Mouse (Mus musculus) heart, adult 8-10 months (tissue): ENCODE measurements around the gene Strn4. TPM values are rescaled to one million over a fixed set of nuclear protein-coding genes. Genes with fewer than 3 reads are reported as not detected.

Experiments
- DNase-seq: peaks from one replicate; pipeline ENCODE4 v3.0.0; 2022; ENCODE audit warnings: low spot score
- total RNA-seq, 4 experiments: library from RNA; stranded (reverse); gene quantifications; 2 replicates each; pipeline ENCODE4 v1.2.4; 2022

Strn4 gene
- total RNA-seq, 4 experiments from 2014 or later: 47.9 to 61.2 (median 49.1) TPM

- no peak for DNase-seq
Measured at GRCm38 (mm10) chr7:16875326-16875725, 59.6 kb downstream of the Strn4 start.

GRCm38 (mm10) chr7:16876006-16876405, 60.3 kb downstream of the Strn4 start:
- DNase-seq: no peak

GRCm38 (mm10) chr7:16876608-16877007, 60.9 kb downstream of the Strn4 start:
- DNase-seq: no peak

DNA sequence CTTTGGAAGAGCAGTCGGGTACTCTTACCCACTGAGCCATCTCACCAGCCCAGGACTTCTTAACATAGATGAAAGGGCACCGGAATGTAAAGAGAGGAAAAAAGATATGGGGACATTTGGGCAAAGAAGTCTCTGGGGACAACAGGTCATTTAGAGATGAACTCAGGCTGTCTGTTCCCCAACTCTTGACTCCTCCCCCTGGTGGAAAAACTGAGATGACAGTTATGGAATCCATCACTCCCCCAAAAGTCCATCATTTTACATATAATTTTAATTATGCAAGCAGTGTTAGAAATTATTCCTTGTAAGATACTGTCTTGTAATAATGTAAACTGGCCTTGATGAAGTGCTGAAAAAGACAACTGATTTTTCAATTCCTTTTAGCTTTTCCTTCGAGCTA, 62.0 kb downstream of the Strn4 start:
- no peak for DNase-seq

DNA sequence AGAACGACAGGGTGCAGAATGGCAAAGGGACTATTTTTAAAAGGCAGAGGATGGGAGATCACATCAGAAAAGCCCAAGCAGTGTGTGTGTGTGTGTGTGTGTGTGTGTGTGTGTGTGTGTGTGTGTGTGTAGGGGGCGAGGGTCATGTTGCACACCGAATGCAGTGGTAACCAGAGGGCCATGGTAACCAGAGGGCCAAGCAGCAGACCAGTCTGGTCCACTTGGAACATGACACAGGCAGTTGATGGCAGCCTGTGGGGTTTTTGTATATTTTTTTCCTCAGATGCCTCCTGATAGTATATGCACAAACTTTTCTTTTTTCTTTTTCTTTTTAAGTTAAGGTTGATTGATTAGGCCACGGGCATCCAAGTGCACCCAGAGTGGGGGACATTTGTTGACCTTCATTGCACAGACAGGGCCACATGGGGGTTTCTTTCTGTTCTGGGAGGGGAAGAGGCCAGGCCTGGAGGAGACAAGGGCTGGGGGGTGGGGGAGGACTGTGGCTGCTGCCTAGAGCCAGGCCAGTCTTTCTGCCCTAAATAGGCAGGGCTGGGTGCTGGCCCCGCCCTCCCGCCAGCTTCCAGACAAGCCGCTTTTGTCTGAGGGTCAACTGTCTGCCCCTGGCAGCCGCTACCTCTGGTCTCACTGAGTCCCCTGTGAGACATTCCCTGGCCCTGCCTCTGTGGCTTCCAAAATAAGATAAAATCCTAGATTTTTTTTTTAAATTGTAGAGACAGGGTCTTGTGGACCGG, 64.3 kb downstream of the Strn4 start:
- no peak for DNase-seq

- DNase-seq: no peak
Measured at GRCm38 (mm10) chr7:16880615-16881014, 64.9 kb downstream of the Strn4 start.

GRCm38 (mm10) chr7:16883162-16883561, 67.5 kb downstream of the Strn4 start:
- no peak for DNase-seq

GRCm38 (mm10) chr7:16884334-16884733, 68.6 kb downstream of the Strn4 start:
- DNase-seq: no peak

GRCm38 (mm10) chr7:16885271-16885776, 69.6 kb downstream of the Strn4 start:
- no peak for DNase-seq

DNA sequence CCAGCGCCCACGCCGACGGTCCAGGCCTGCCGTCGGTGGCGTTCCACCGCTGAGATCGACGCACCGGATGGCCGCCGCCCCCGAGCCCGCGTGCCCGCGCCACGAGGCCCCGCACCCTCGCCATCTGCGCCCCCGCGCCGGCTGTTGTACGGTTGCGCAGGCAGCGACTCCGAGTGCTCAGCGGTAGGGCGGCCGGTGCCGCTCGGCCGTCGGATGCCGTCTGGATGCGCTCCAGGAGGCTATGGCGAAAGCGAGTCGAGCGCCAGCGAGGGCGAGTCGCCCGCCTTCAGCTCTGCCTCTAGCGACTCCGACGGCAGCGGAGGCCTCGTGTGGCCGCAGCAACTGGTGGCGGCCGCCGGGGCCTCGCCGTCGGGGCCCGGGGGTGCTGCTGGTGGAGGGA, 70.2 kb downstream of the Strn4 start:
- no peak for DNase-seq

Other genes starting within 250 kb of the Strn4 start
- 10 to 100 TPM; 30.2 to 38.1 (median 35.6) TPM for gene Arhgap35, start 200.9 kb upstream of the Strn4 start, total RNA-seq
- gene Ceacam15, start 140.2 kb upstream of the Strn4 start, total RNA-seq: not detected
- gene Ceacam9, start 94.0 kb upstream of the Strn4 start, total RNA-seq: not detected
- gene Ap2s1, start 77.5 kb upstream of the Strn4 start, total RNA-seq: 10 to 100 TPM; 65.2 to 74.9 (median 70.8) TPM
- 10 to 100 TPM; 14.5 to 21.7 (median 17.7) TPM for gene Slc1a5, start 34.5 kb upstream of the Strn4 start, total RNA-seq
- gene Fkrp, start 843 bp downstream of the Strn4 start, total RNA-seq: 10 to 100 TPM; 47.3 to 56.4 (median 53.0) TPM
- gene Prkd2, start 27.0 kb downstream of the Strn4 start, total RNA-seq: 10 to 100 TPM; 13.1 to 16.7 (median 14.8) TPM
- 1 to 10 TPM; 8.0 to 9.5 (median 8.6) TPM for gene Dact3, start 59.4 kb downstream of the Strn4 start, total RNA-seq
- 1 to 10 TPM; 1.0 to 1.5 (median 1.1) TPM for gene Gng8, start 75.9 kb downstream of the Strn4 start, total RNA-seq
- gene Ptgir, start 90.6 kb downstream of the Strn4 start, total RNA-seq: 1 to 10 TPM; 1.9 to 3.5 (median 3.1) TPM
- gene Calm3, start 108.2 kb downstream of the Strn4 start, total RNA-seq: 100 to 1,000 TPM; 153 to 208 (median 191) TPM
- gene Pnmal2, start 128.8 kb downstream of the Strn4 start, total RNA-seq: 1 to 10 TPM; 3.5 to 4.9 (median 4.3) TPM
- not detected for gene Pnmal1, start 143.8 kb downstream of the Strn4 start, total RNA-seq
- not detected for gene Gm42372, start 167.2 kb downstream of the Strn4 start, total RNA-seq
- gene Ccdc8, start 176.8 kb downstream of the Strn4 start, total RNA-seq: 1 to 10 TPM; 3.2 to 5.1 (median 4.5) TPM
- gene Ppp5c, start 212.0 kb downstream of the Strn4 start, total RNA-seq: 100 to 1,000 TPM in 2 of 4 experiments, 10 to 100 TPM in 2; 95.4 to 106 (median 99.0) TPM
- gene Hif3a, start 246.5 kb downstream of the Strn4 start, total RNA-seq: 1 to 10 TPM in 2 of 4 experiments, under 1 TPM in 2; 0.80 to 3.1 (median 1.6) TPM